Mouse (Mus musculus) ES-E14 (cell line): ENCODE data around the gene Sub1. TPM values are rescaled to one million over a fixed set of nuclear protein-coding genes. Genes with fewer than 3 reads are reported as not detected.

Experiments used
- DNase-seq: peaks from one replicate; pipeline ENCODE4 v3.0.0-alpha.2; 2013; ENCODE audit warnings: low read depth, low spot score
- H3K27ac ChIP-seq: 2 replicates; pipeline ENCODE4 v1.5.1; 2012; ENCODE audit warnings: low read depth, mild to moderate bottlenecking, low read length, moderate library complexity, mixed read lengths; ENCODE audit not compliant: poor library complexity, insufficient read depth, severe bottlenecking
- H3K36me3 ChIP-seq: 2 replicates; pipeline ENCODE4 v1.6.1; 2012; ENCODE audit warnings: mild to moderate bottlenecking, low read length, moderate library complexity, mixed read lengths; ENCODE audit not compliant: control insufficient read depth, poor library complexity, insufficient read depth, severe bottlenecking
- H3K4me1 ChIP-seq, 2 experiments: fragments of 150-350 bp in 1 of 2; sonication (generic) in 1 of 2; 2 replicates each; pipeline ENCODE4 v1.6.1; 2012; ENCODE audit warnings: low read length in 2 of 2, mild to moderate bottlenecking in 1 of 2, mixed read lengths in 1 of 2; ENCODE audit not compliant: control insufficient read depth in 2 of 2, insufficient read depth in 2 of 2, poor library complexity in 1 of 2
- H3K4me3 ChIP-seq, 2 experiments: fragments of 150-350 bp in 1 of 2; sonication (generic) in 1 of 2; 2 replicates each; pipeline ENCODE4 v1.5.1; 2012; ENCODE audit warnings: low read length in 2 of 2, low read depth in 1 of 2, mild to moderate bottlenecking in 1 of 2, mixed read lengths in 1 of 2; ENCODE audit not compliant: insufficient read depth in 1 of 2, poor library complexity in 1 of 2, severe bottlenecking in 1 of 2
- H3K9ac ChIP-seq: 2 replicates; pipeline ENCODE4 v1.6.1; 2012; ENCODE audit warnings: low read depth, mild to moderate bottlenecking, low read length, mixed read lengths; ENCODE audit not compliant: poor library complexity, insufficient read depth, severe bottlenecking
- H3K9me3 ChIP-seq: fragments of 150-350 bp; sonication (generic); 2 replicates; pipeline ENCODE4 v1.6.1; 2012; ENCODE audit warnings: low read depth, mild to moderate bottlenecking, low read length; ENCODE audit not compliant: control insufficient read depth, insufficient read depth
- CHD2 ChIP-seq: IDR thresholded peaks from 2 replicates; pipeline ENCODE4 v1.6.1; 2014; ENCODE audit warnings: mild to moderate bottlenecking, low read depth, low read length, inconsistent platforms
- HCFC1 ChIP-seq: IDR thresholded peaks from 2 replicates; pipeline ENCODE4 v1.6.1; 2012; ENCODE audit warnings: low read length, inconsistent platforms, borderline replicate concordance; ENCODE audit not compliant: insufficient read depth
- MAFK ChIP-seq: IDR thresholded peaks from 2 replicates; pipeline ENCODE4 v1.6.1; 2014; ENCODE audit warnings: mild to moderate bottlenecking, low read depth, low read length, inconsistent platforms; ENCODE audit not compliant: insufficient read depth
- ZC3H11A ChIP-seq: IDR thresholded peaks from 2 replicates; pipeline ENCODE4 v1.6.1; 2012; ENCODE audit warnings: low read depth, mild to moderate bottlenecking, inconsistent platforms, low read length, borderline replicate concordance
- ZNF384 ChIP-seq: IDR thresholded peaks from 2 replicates; pipeline ENCODE4 v1.6.1; 2012; ENCODE audit warnings: low read depth, low read length, inconsistent platforms
- in situ Hi-C, 2 experiments: fragments of 600-800 bp; cut with MboI; formaldehyde crosslinking; loops; one replicate each; pipeline ENCODE4 v1.15.1; 2025; ENCODE audit warnings: low sequenced_read_pairs in 2 of 2, inconsistent platforms in 1 of 2; ENCODE audit not compliant: unreplicated experiment in 2 of 2
- total RNA-seq: library from RNA; depleted of rRNA; stranded (reverse); fragments of 300-350 nt; gene quantifications from 2 replicates; pipeline ENCODE4 v1.2.3, GENCODE M21; 2012; rRNA removed

Gene Sub1
- total RNA-seq = 212 and 301 TPM in 2 replicates

GRCm38 (mm10) chr15:11996883-11997282 lies at the start of gene Sub1:
Sub1 (minus strand) TSS chr15:11996983.
- TF ChIP-seq ZNF384 = no peak
- TF ChIP-seq HCFC1 = no peak
- TF ChIP-seq ZC3H11A = no peak
- TF ChIP-seq MAFK = no peak
- no peak for TF ChIP-seq CHD2
- H3K9ac ChIP-seq = peak within 1 kb of the TSS; percentile 97

GRCm38 (mm10) chr15:12040407-12040710 lies 43.6 kb upstream of the Sub1 start:
- Histone ChIP-seq H3K4me1 (peaks cover 13 to 20% of the 10 kb centered on the region in 2 experiments; a peak in 3 of 4 replicates), H3K27ac (no peak overlapping the region), H3K9ac (no peak overlapping the region), H3K4me3 (no peak overlapping the region), H3K36me3 (no peaks in the 10 kb centered on the region), H3K9me3 (no peaks in the 10 kb centered on the region)
- no peak for DNase-seq
- no peak for TF ChIP-seq ZNF384
- TF ChIP-seq MAFK = no peak
- in situ Hi-C loops = no loop called here

More at GRCm38 (mm10) chr15:11996883-11997282, at the start of gene Sub1:
- Histone ChIP-seq H3K4me3 (peak within 1 kb of the TSS; percentile 79 to 93), H3K4me1 (peaks cover 0 to 2% of the 10 kb centered on the region in 2 experiments; a peak in 1 of 4 replicates), H3K9me3 (no peaks in the 10 kb centered on the region), H3K36me3 (peaks cover 7% of the 10 kb centered on the region), H3K27ac (peak within 1 kb of the TSS; percentile 45; the same call in 1 of the 2 replicates)
- in situ Hi-C loops = loop anchor here in 1 of 2 experiments (25.0 kb wide), 1 partner anchor 815 kb away; the partner anchor contains the start of genes 6030458C11Rik and Drosha
- DNase-seq = no peak

GRCm38 (mm10) chr15:12039671-12040406 lies 43.1 kb upstream of the Sub1 start:
- in situ Hi-C loops = no loop called here
- H3K27ac ChIP-seq = no peak overlapping the region
- DNase-seq = no peak

DNA sequence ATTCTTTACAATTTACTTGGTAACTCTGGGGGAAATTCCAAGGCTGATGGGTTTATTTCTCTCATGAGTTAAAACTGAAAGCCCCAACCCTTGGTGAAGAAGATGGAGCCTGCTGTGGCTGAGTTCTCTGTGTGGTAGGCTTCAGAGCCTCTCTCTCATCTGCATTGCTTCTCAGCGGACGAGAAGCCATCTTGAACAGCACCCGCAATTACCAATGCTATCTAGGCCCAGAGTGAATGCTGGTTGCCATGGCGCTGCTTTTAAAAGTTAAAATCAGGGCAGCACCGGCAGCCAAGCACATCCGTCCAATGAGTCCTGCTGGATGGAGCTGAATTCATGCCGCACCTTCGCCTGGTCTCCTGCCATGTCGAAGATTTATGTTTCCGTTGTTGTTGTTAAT lies 42.5 kb upstream of the Sub1 start:
- H3K4me1 ChIP-seq = peaks cover 13 to 22% of the 10 kb centered on the region in 2 experiments; a peak in 3 of 4 replicates
- DNase-seq = no peak
- no peaks in the 10 kb centered on the region for H3K36me3 ChIP-seq
- TF ChIP-seq ZNF384 (no peak), MAFK (no peak), ZC3H11A (no peak), HCFC1 (no peak), CHD2 (no peak)
- no peaks in the 10 kb centered on the region for H3K9me3 ChIP-seq
- peak overlapping the region; percentile 13 to 46; a peak in 3 of 4 replicates for H3K4me3 ChIP-seq
- in situ Hi-C loops = no loop called here
- no peak overlapping the region; the same call in 1 of the 2 replicates for H3K27ac ChIP-seq
- peak overlapping the region; percentile 4; the same call in 1 of the 2 replicates for H3K9ac ChIP-seq

More at GRCm38 (mm10) chr15:12039671-12040406, 43.1 kb upstream of the Sub1 start:
- TF ChIP-seq HCFC1 = no peak
- no peak for TF ChIP-seq ZNF384
- no peak for TF ChIP-seq MAFK
- no peak for TF ChIP-seq ZC3H11A
- TF ChIP-seq CHD2 = no peak
- H3K9me3 ChIP-seq = no peaks in the 10 kb centered on the region
- H3K4me3 ChIP-seq = peak overlapping the region; percentile 13 to 46; a peak in 3 of 4 replicates
- H3K36me3 ChIP-seq = no peaks in the 10 kb centered on the region
- peak overlapping the region; percentile 10; the same call in 1 of the 2 replicates for H3K9ac ChIP-seq
- H3K4me1 ChIP-seq = peaks cover 13 to 20% of the 10 kb centered on the region in 2 experiments; a peak in 3 of 4 replicates
